Mouse (Mus musculus) lung, embryonic 16.5 days (tissue): ENCODE data around the gene Cdca7. TPM values are rescaled to one million over a fixed set of nuclear protein-coding genes. Genes with fewer than 3 reads are reported as not detected.

Experiments
- ATAC-seq: fragments of 200-750 bp; cut with Nextera tagmentation; 2 replicates; pipeline ENCODE4 v1.8.0; 2017; ENCODE audit warnings: low read depth, mild to moderate bottlenecking, moderate library complexity
- H3K27ac ChIP-seq: fragments of 300-500 bp; sonication (generic); 2 replicates; pipeline ENCODE4 v1.5.1; 2014; ENCODE audit warnings: mild to moderate bottlenecking, control low read depth, low read length
- H3K27me3 ChIP-seq: fragments of 300-500 bp; sonication (generic); 2 replicates; pipeline ENCODE4 v1.6.1; 2014; ENCODE audit warnings: low read depth, low read length, mixed read lengths; ENCODE audit not compliant: control insufficient read depth, insufficient read depth
- H3K36me3 ChIP-seq: fragments of 300-500 bp; sonication (generic); 2 replicates; pipeline ENCODE4 v1.6.1; 2014; ENCODE audit warnings: low read length; ENCODE audit not compliant: control insufficient read depth, insufficient read depth
- H3K4me1 ChIP-seq: fragments of 300-500 bp; sonication (generic); replicated peaks from 2 replicates; pipeline ENCODE4 v1.6.1; 2014; ENCODE audit warnings: low read length, mixed read lengths; ENCODE audit not compliant: control insufficient read depth, insufficient read depth
- H3K4me2 ChIP-seq: fragments of 300-500 bp; sonication (generic); 2 replicates; pipeline ENCODE4 v1.6.1; 2014; ENCODE audit warnings: low read depth, low read length, control low read depth
- H3K4me3 ChIP-seq: fragments of 300-500 bp; sonication (generic); 2 replicates; pipeline ENCODE4 v1.5.1; 2014; ENCODE audit warnings: mild to moderate bottlenecking, low read length, control low read depth
- H3K9ac ChIP-seq: fragments of 300-500 bp; sonication (generic); 2 replicates; pipeline ENCODE4 v1.6.1; 2014; ENCODE audit warnings: low read length, control low read depth
- H3K9me3 ChIP-seq: fragments of 300-500 bp; sonication (generic); 2 replicates; pipeline ENCODE4 v1.6.1; 2016; ENCODE audit warnings: low read length; ENCODE audit not compliant: control insufficient read depth
- WGBS: fragments of 180-500 bp; shearing (Covaris S2); extraction: QIAGEN DNeasy Blood & Tissue Kit; methylation state at CpG from one replicate; pipeline ENCODE4 v1.1.7; 2014; 5-methylcytosine and 5-hydroxymethylcytosine counted together
- polyA plus RNA-seq: library from polyadenylated mRNA; unstranded; fragments of >200 nt; fragmentation: Nextera tagmentation; extraction: Ambion mirVana; gene quantifications from 2 replicates; pipeline ENCODE4 v1.2.1, GENCODE M21; 2015

The Cdca7 gene
- polyA plus RNA-seq, 1 experiment from 2014 or later: 137 TPM

DNA sequence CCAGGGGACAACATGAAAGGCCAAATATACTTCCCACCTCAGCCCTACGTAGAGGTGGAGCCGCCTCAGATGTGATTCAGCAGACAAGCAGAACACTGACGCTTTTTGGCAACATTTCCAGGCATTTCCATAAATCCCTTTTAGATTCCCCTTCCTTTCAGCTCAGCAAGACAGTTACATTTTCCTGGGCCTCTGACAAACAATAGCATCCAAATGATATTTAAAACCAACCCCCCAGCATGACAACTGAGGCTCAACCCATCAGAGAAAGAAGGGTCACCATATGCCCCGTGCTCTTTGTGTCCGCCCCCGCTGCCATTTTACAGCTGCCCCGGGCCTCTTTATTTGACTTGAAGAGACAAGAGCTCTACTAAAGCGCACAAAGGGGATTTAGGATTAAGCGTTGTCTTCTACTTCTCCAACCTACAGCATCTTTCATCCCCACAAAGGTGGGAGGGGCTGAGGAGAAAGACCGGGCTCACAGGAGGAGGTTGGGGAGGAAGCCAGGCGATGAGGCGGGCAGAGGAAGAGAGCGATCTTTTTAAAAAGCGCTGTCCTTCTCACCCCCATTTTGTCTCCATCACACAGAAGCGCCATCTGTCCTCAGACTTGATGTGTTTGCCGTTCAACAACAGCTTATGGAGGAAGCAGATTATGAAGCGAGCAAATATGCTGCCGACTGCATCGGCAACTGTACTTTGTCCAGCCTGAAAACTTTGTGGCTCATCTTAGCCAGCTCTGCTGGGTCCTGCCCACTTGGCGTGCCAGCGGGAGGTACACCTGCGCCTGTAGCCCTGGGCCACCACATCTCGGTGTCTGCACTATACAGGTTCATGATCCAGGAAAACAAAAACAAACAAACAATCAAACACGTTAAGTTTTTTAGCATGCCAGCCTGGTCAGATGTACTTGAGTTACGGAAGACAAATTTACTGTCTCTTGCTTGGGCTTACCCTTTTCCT is 53.7 kb downstream of the Cdca7 start:
- H3K9ac ChIP-seq: no peak overlapping the region
- no peak for ATAC-seq
- no peak overlapping the region for H3K4me3 ChIP-seq
- no peaks in the 10 kb centered on the region for H3K36me3 ChIP-seq
- H3K27me3 ChIP-seq: no peaks in the 10 kb centered on the region
- H3K4me2 ChIP-seq: peak overlapping the region; percentile 27; the same call in 1 of the 2 replicates
- H3K9me3 ChIP-seq: 0 out of 2 replicates have a peak, but pooled peaks cover 2% of the 10 kb centered on the region
- no peaks in the 10 kb centered on the region for H3K4me1 ChIP-seq
- 46% methylated on average over 25 of the region's 25 CpGs for WGBS
- no peak overlapping the region for H3K27ac ChIP-seq

DNA sequence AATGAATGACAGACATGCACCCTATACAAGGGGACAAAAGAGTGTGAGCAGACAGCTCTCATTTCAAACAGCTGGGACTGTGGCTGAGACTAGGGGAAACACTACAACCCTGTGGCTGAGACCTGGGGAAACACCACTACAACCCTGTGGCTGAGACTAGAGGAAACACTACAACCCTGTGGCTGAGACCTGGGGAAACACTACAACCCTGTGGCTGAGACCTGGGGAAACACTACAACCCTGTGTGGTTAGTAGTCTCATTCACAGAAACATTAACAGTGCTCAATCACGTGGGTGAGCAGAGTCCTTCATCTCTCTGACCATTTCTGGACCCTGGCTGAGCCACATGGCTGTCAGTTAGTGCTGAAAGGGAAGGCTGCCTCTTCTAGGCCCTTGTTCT is 59.9 kb downstream of the Cdca7 start:
- Histone ChIP-seq H3K27ac (no peak overlapping the region), H3K4me2 (no peak overlapping the region), H3K27me3 (no peaks in the 10 kb centered on the region), H3K9me3 (no peaks in the 10 kb centered on the region), H3K9ac (no peak overlapping the region), H3K4me3 (no peak overlapping the region), H3K4me1 (no peaks in the 10 kb centered on the region), H3K36me3 (no peaks in the 10 kb centered on the region)
- no peak for ATAC-seq
- 48% methylated on average over 1 of the region's 1 CpGs for WGBS

Other genes with a start within 250 kb of the Cdca7 start
- 29.8 and 31.6 TPM in 2 replicates for gene Map3k20, start 190.5 kb upstream of the Cdca7 start, polyA plus RNA-seq